ENCODE assay signal across 8 mouse cellular contexts in genomic region chr8:71628396-71629095, GRCm38 (mm10). TPM values are rescaled to one million over a fixed set of nuclear protein-coding genes. Genes with fewer than 3 reads are reported as not detected.
DNase-seq lines count a peak whose midpoint lies in the region; ATAC-seq and TF ChIP-seq lines count a peak whose summit lies in the region.

No protein-coding gene starts in this region.

- peaks cover 25% of the 10 kb centered on the region for H3K36me3 ChIP-seq in forebrain, embryonic 15.5 days
- H3K36me3 ChIP-seq in liver, postnatal 0 days (replicated peaks; ENCODE audit: insufficient read depth, low read length) = peaks cover 14% of the 10 kb centered on the region

- ATAC-seq in forebrain, embryonic 15.5 days (replicated peaks) = no peak
- no peak for ATAC-seq in liver, postnatal 0 days

- WGBS in forebrain, embryonic 15.5 days = 7% methylated on average over 16 of the region's 16 CpGs
- WGBS in liver, postnatal 0 days (ENCODE audit: insufficient replicate concordance) = 5% methylated on average over 16 of the region's 16 CpGs

- H3K9me3 ChIP-seq in forebrain, embryonic 15.5 days = no peaks in the 10 kb centered on the region
- H3K9me3 ChIP-seq in liver, postnatal 0 days (ENCODE audit: low read length) = peaks cover 3% of the 10 kb centered on the region; the same call in 1 of the 2 replicates

- H3K4me3 ChIP-seq in forebrain, embryonic 15.5 days = peak overlapping the region; percentile 50
- H3K4me3 ChIP-seq in liver, postnatal 0 days (ENCODE audit: low read depth, low read length) = peak overlapping the region; percentile 51

- TF ChIP-seq EP300 in liver, postnatal 0 days (IDR thresholded peaks at IDR 0.05; ENCODE audit: low read depth) = no peak

- peak overlapping the region; percentile 61 for H3K9ac ChIP-seq in forebrain, embryonic 15.5 days (replicated peaks)
- H3K9ac ChIP-seq in liver, postnatal 0 days (replicated peaks) = peak overlapping the region; percentile 59

- H3K27me3 ChIP-seq in forebrain, embryonic 15.5 days = peaks cover 17% of the 10 kb centered on the region
- H3K27me3 ChIP-seq in liver, postnatal 0 days (ENCODE audit: insufficient read depth, low read length) = peaks cover 22% of the 10 kb centered on the region

- H3K4me1 ChIP-seq in forebrain, embryonic 15.5 days = peaks cover 21% of the 10 kb centered on the region
- peaks cover 30% of the 10 kb centered on the region for H3K4me1 ChIP-seq in liver, postnatal 0 days (ENCODE audit: insufficient read depth)

- H3K27ac ChIP-seq in forebrain, embryonic 15.5 days (replicated peaks) = peak overlapping the region; percentile 72
- H3K27ac ChIP-seq in liver, postnatal 0 days (ENCODE audit: low read depth) = peak overlapping the region; percentile 53; the same call in 1 of the 2 replicates

- no peak for TF ChIP-seq CTCF in liver, postnatal 0 days (IDR thresholded peaks at IDR 0.05; ENCODE audit: low read depth)

- peak overlapping the region; percentile 90 for H3K4me2 ChIP-seq in forebrain, embryonic 15.5 days (replicated peaks)
- H3K4me2 ChIP-seq in liver, postnatal 0 days (ENCODE audit: low read depth, low read length) = peak overlapping the region; percentile 87

- DNase-seq in cerebellum, postnatal 10 days = peak; percentile 50 to 57
- DNase-seq in cerebellum, postnatal 36 days = no peak
- DNase-seq in 3T3-L1 (ENCODE audit: low read depth, low spot score) = peak; percentile 10
- DNase-seq in liver, postnatal 0 days = no peak
- DNase-seq in retina, postnatal 1 day = no peak
- DNase-seq in gastrocnemius, adult 18-20 months (ENCODE audit: low spot score) = no peak
- DNase-seq in ovary, postnatal 36 days (ENCODE audit: low spot score) = no peak

RNA-seq across cellular contexts. Expression of gene Colgalt1, which starts 17.7 kb away (rescaled TPM):
- polyA plus RNA-seq in forebrain, embryonic 15.5 days (2015; fragmentation: Nextera tagmentation; extraction: Ambion mirVana) = 54.3 and 56.2 TPM in 2 replicates
- polyA plus RNA-seq in liver, postnatal 0 days (2015; fragmentation: Nextera tagmentation; extraction: Ambion mirVana) = 25.0 and 25.7 TPM in 2 replicates
- 10 to 100 TPM; 37.3 to 37.4 TPM for total RNA-seq in gastrocnemius, adult 18-20 months (2021)

RNA-seq across cellular contexts. Expression of gene Fam129c, which starts 31.1 kb away (rescaled TPM):
- polyA plus RNA-seq in forebrain, embryonic 15.5 days (2015; fragmentation: Nextera tagmentation; extraction: Ambion mirVana) = 4.9 and 5.5 TPM in 2 replicates
- polyA plus RNA-seq in liver, postnatal 0 days (2015; fragmentation: Nextera tagmentation; extraction: Ambion mirVana) = 9.2 and 11.2 TPM in 2 replicates
- 1 to 10 TPM in 1 of 2 experiments, under 1 TPM in 1; 0.57 to 1.3 TPM for total RNA-seq in gastrocnemius, adult 18-20 months (2021)

RNA-seq across cellular contexts. Expression of gene Pgls, which starts 36.6 kb away (rescaled TPM):
- polyA plus RNA-seq in forebrain, embryonic 15.5 days (2015; fragmentation: Nextera tagmentation; extraction: Ambion mirVana) = 191 TPM in 2 replicates
- polyA plus RNA-seq in liver, postnatal 0 days (2015; fragmentation: Nextera tagmentation; extraction: Ambion mirVana) = 153 and 158 TPM in 2 replicates
- 10 to 100 TPM; 23.2 to 23.7 TPM for total RNA-seq in gastrocnemius, adult 18-20 months (2021)

RNA-seq across cellular contexts. Expression of gene Unc13a, which starts 43.0 kb away (rescaled TPM):
- polyA plus RNA-seq in forebrain, embryonic 15.5 days (2015; fragmentation: Nextera tagmentation; extraction: Ambion mirVana) = 23.3 and 23.6 TPM in 2 replicates
- 0.25 and 0.36 TPM in 2 replicates for polyA plus RNA-seq in liver, postnatal 0 days (2015; fragmentation: Nextera tagmentation; extraction: Ambion mirVana)
- not detected for total RNA-seq in gastrocnemius, adult 18-20 months (2021)

RNA-seq across cellular contexts. Expression of gene Jak3, which starts 47.5 kb away (rescaled TPM):
- polyA plus RNA-seq in forebrain, embryonic 15.5 days (2015; fragmentation: Nextera tagmentation; extraction: Ambion mirVana) = 2.9 and 3.3 TPM in 2 replicates
- polyA plus RNA-seq in liver, postnatal 0 days (2015; fragmentation: Nextera tagmentation; extraction: Ambion mirVana) = 4.3 and 4.6 TPM in 2 replicates
- 1 to 10 TPM; 1.4 to 2.2 TPM for total RNA-seq in gastrocnemius, adult 18-20 months (2021)

Comparison
In these comparisons a context has a peak if more than half of its experiments do, and no peak if none do; other contexts are left out.
1. DNase-seq: peak in cerebellum, postnatal 10 days (2 of 2) and 3T3-L1 (single experiment); none in cerebellum, postnatal 36 days (0 of 2), liver, postnatal 0 days (single experiment), retina, postnatal 1 day (single experiment), gastrocnemius, adult 18-20 months (single experiment) and ovary, postnatal 36 days (single experiment).